Mouse (Mus musculus): ENCODE data around the gene Ptpn18.

DNA sequence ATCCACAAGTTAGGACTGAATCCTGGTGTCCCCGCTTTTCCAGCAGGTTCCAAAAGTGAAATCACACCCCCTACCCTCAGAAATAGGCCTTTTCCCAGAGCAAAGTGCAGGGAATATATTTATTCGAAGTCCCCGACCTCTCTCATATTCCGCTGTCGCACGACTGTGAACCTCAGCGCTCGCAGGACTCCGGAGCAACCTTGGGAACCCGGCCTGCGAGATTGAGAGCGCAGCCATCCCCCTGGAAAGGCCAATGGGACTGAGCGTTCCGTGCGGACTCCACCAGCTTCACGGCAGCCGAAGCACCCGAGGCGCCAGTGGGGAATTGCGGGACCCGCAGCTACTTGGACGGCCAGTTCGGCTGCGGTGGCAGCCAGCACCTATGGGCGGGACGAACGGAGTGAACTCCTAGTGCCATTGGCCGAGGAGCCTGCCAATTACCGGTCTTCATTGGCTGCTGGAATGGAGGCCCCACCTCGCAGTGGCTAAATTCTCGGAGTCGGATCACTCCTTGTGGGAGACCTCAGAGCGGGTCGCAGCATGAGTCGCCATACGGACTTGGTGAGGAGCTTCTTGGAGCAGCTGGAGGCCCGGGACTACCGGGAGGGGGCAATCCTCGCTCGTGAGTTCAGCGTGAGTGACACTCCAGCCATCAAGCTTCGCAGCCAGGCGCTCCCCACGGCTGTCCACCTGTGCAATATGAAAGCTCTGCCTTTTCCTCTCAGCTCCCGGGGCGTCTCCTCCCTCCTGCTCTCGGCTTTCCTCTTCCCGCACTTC, at the start of gene Ptpn18:
- 0 out of 2 replicates have a peak, but pooled peaks have one; percentile 35 for TF ChIP-seq CTCF (IDR thresholded peaks at IDR 0.05; ENCODE audit: low read depth)
- TF ChIP-seq EP300 (optimal IDR thresholded peaks at IDR 0.05) = no peak
